Mouse (Mus musculus) hindbrain, embryonic 14.5 days (tissue): Measurements from ENCODE around the gene Myrf. TPM values are rescaled to one million over a fixed set of nuclear protein-coding genes. Genes with fewer than 3 reads are reported as not detected.
"Not testable (repeated sequence)": the region's sequence is repeated elsewhere in the genome, so short reads cannot be mapped to it uniquely, and the experiment has no call there.

Experiments
- ATAC-seq: fragments of 200-750 bp; cut with Nextera tagmentation; 2 replicates; pipeline ENCODE4 v1.8.0; 2017; ENCODE audit warnings: moderate number of reproducible peaks, mild to moderate bottlenecking, moderate TSS enrichment, moderate library complexity; ENCODE audit not compliant: low FRiP score
- DNase-seq: peaks from one replicate; pipeline ENCODE4 v3.0.0-alpha.2; 2015; ENCODE audit warnings: low spot score
- H3K27ac ChIP-seq: fragments of 300-500 bp; sonication (generic); 2 replicates; pipeline ENCODE4 v1.5.1; 2014; ENCODE audit warnings: mild to moderate bottlenecking, moderate library complexity
- H3K27me3 ChIP-seq: fragments of 300-500 bp; sonication (generic); 2 replicates; pipeline ENCODE4 v1.6.1; 2014; ENCODE audit warnings: mild to moderate bottlenecking, low read length, mixed read lengths; ENCODE audit not compliant: control insufficient read depth, insufficient read depth
- H3K36me3 ChIP-seq: fragments of 300-500 bp; sonication (generic); replicated peaks from 2 replicates; pipeline ENCODE4 v1.6.1; 2014; ENCODE audit not compliant: control insufficient read depth, insufficient read depth
- H3K4me1 ChIP-seq: fragments of 300-500 bp; sonication (generic); replicated peaks from 2 replicates; pipeline ENCODE4 v1.6.1; 2014; ENCODE audit warnings: antibody characterized with exemption, low read length, mixed read lengths; ENCODE audit not compliant: control insufficient read depth, insufficient read depth
- H3K4me2 ChIP-seq: fragments of 300-500 bp; sonication (generic); replicated peaks from 2 replicates; pipeline ENCODE4 v1.6.1; 2014; ENCODE audit warnings: mild to moderate bottlenecking, moderate library complexity
- H3K4me3 ChIP-seq: fragments of 300-500 bp; sonication (generic); replicated peaks from 2 replicates; pipeline ENCODE4 v1.5.1; 2014; ENCODE audit warnings: mild to moderate bottlenecking, low read length
- H3K9ac ChIP-seq: fragments of 300-500 bp; sonication (generic); 2 replicates; pipeline ENCODE4 v1.6.1; 2014
- H3K9me3 ChIP-seq: fragments of 300-500 bp; sonication (generic); 2 replicates; pipeline ENCODE4 v1.6.1; 2016; ENCODE audit warnings: low read length; ENCODE audit not compliant: control insufficient read depth
- WGBS: fragments of 180-500 bp; shearing (Covaris S2); extraction: QIAGEN DNeasy Blood & Tissue Kit; methylation state at CpG from one replicate; pipeline ENCODE4 v1.1.7; 2014; 5-methylcytosine and 5-hydroxymethylcytosine counted together
- microRNA-seq: library from miRNA; unstranded; fragments of <30 nt; microRNA quantifications from one replicate; pipeline ENCODE4, GENCODE M21; 2016
- polyA plus RNA-seq: library from polyadenylated mRNA; unstranded; fragments of >200 nt; fragmentation: Nextera tagmentation; extraction: Ambion mirVana; gene quantifications from 2 replicates; pipeline ENCODE4 v1.2.1, GENCODE M21; 2014

The Myrf gene
- polyA plus RNA-seq, 1 experiment from 2014 or later: 1.3 TPM

GRCm38 (mm10) chr19:10169692-10170330, 70.7 kb downstream of the Myrf start:
- DNase-seq, H3K9ac ChIP-seq: not testable (repeated sequence)
- 79% methylated on average over 3 of the region's 3 CpGs for WGBS

DNA sequence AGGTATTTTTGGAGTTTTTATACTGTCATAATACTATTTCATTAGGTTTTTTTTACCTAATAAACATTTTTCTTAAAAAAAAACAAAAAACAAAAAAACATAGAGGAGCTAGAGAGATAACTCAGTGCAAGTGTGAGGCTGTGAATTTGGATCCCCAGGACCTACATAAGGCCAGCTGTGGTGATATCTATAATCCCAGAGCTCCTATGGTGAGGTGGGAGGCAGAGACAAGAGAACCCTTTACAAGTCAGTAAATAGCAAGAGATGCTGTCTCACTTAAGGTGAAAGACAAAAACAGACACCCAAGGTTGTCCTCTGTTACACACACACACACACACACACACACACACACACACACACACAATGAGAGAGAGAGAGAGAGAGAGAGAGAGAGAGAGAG, 71.4 kb downstream of the Myrf start:
- no peak for DNase-seq
- no peaks in the 10 kb centered on the region for H3K36me3 ChIP-seq
- no peak overlapping the region for H3K4me3 ChIP-seq
- no peaks in the 10 kb centered on the region for H3K9me3 ChIP-seq
- H3K27me3 ChIP-seq: no peaks in the 10 kb centered on the region
- H3K9ac ChIP-seq: no peak overlapping the region
- ATAC-seq: no peak
- no peak overlapping the region for H3K27ac ChIP-seq
- H3K4me1 ChIP-seq: no peaks in the 10 kb centered on the region
- no peak overlapping the region for H3K4me2 ChIP-seq

More at GRCm38 (mm10) chr19:10169692-10170330, 70.7 kb downstream of the Myrf start:
- not testable (repeated sequence) for H3K27ac ChIP-seq, H3K9me3 ChIP-seq, H3K4me2 ChIP-seq, H3K4me1 ChIP-seq, H3K27me3 ChIP-seq, ATAC-seq, H3K4me3 ChIP-seq, H3K36me3 ChIP-seq

- no peak overlapping the region for H3K4me3 ChIP-seq
- H3K4me2 ChIP-seq: no peak overlapping the region
- H3K9ac ChIP-seq: no peak overlapping the region
- no peak for DNase-seq
- H3K27ac ChIP-seq: no peak overlapping the region
- no peaks in the 10 kb centered on the region for H3K4me1 ChIP-seq
- no peaks in the 10 kb centered on the region for H3K27me3 ChIP-seq
- 87% methylated on average over 3 of the region's 3 CpGs for WGBS
- H3K36me3 ChIP-seq: no peaks in the 10 kb centered on the region
- ATAC-seq: no peak
- no peaks in the 10 kb centered on the region for H3K9me3 ChIP-seq
Measured at GRCm38 (mm10) chr19:10168441-10168840, 72.1 kb downstream of the Myrf start.

- Histone ChIP-seq H3K4me3 (no peak overlapping the region), H3K9me3 (no peaks in the 10 kb centered on the region), H3K36me3 (no peaks in the 10 kb centered on the region), H3K27me3 (no peaks in the 10 kb centered on the region), H3K4me2 (no peak overlapping the region), H3K9ac (no peak overlapping the region), H3K4me1 (no peaks in the 10 kb centered on the region), H3K27ac (no peak overlapping the region)
- DNase-seq: no peak
- ATAC-seq: no peak
- 92% methylated on average over 1 of the region's 1 CpGs for WGBS
Measured at GRCm38 (mm10) chr19:10167951-10168350, 72.6 kb downstream of the Myrf start.

DNA sequence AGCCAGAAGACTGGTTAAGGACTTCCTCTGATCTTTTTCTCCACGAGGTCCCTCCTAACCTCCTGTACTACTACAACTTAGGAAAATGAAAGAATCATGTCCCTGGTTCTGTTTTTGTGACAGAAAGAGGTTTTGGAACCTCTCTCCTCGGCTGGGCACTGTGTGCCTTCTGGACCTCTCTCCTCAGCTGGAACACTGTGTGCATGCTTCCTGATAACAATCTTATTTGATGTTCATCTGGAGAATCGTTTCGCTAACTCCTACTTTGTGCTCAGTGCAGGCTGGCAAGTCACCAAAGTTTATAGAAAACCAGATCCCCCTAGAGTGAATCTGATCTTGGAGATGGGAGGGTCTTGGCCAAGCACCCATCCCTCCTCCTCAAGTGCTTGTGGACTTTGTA, 73.4 kb downstream of the Myrf start:
- Histone ChIP-seq H3K36me3 (no peaks in the 10 kb centered on the region), H3K4me3 (no peak overlapping the region), H3K27ac (no peak overlapping the region), H3K9me3 (no peaks in the 10 kb centered on the region), H3K4me2 (no peak overlapping the region), H3K4me1 (no peaks in the 10 kb centered on the region), H3K27me3 (no peaks in the 10 kb centered on the region), H3K9ac (no peak overlapping the region)
- ATAC-seq (no peak), DNase-seq (no peak)
- 90% methylated on average over 4 of the region's 4 CpGs for WGBS

DNA sequence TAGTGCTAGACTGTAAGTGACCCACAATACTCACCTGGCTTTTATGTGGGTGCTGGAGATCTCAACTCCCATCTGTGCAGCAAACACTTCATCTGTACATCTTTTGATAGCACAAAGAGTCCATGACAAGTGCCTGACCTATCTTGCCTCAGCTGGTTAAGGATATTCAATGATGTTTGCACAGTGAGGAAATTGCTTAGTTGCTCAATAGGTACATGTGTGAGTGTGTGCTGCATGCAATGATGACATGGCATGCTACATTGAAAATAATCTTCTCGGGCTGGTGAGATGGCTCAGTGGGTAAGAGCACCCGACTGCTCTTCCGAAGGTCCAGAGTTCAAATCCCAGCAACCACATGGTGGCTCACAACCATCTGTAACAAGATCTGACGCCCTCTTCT, 74.6 kb downstream of the Myrf start:
- not testable (repeated sequence) for H3K27ac ChIP-seq, H3K4me3 ChIP-seq, H3K27me3 ChIP-seq, DNase-seq, H3K9me3 ChIP-seq, H3K9ac ChIP-seq, H3K4me2 ChIP-seq, H3K36me3 ChIP-seq, H3K4me1 ChIP-seq, ATAC-seq
- 84% methylated on average over 4 of the region's 4 CpGs for WGBS

- no peaks in the 10 kb centered on the region for H3K36me3 ChIP-seq
Measured at GRCm38 (mm10) chr19:10163896-10164295, 76.7 kb downstream of the Myrf start.

More at GRCm38 (mm10) chr19:10163896-10164295, 76.7 kb downstream of the Myrf start:
- Histone ChIP-seq H3K27me3 (no peaks in the 10 kb centered on the region), H3K9me3 (no peaks in the 10 kb centered on the region), H3K27ac (no peak overlapping the region), H3K4me2 (no peak overlapping the region), H3K4me3 (no peak overlapping the region), H3K4me1 (no peaks in the 10 kb centered on the region), H3K9ac (no peak overlapping the region)
- ATAC-seq (no peak), DNase-seq (no peak)
- 89% methylated on average over 3 of the region's 3 CpGs for WGBS

Small RNA genes lying within 50 kb of the gene (microRNA-seq; reads per million reads assigned to microRNA genes)
- gene Mir6993: 1.8 reads per million, percentile 5 among the genes with 10 or more reads in this experiment

Other genes starting within 250 kb of the Myrf start
- gene Best1, start 239.1 kb downstream of the Myrf start, polyA plus RNA-seq: 2.3 and 2.6 TPM in 2 replicates
- 19.3 and 23.8 TPM in 2 replicates for gene Rab3il1, start 239.1 kb downstream of the Myrf start, polyA plus RNA-seq
- gene Fads3, start 199.2 kb downstream of the Myrf start, polyA plus RNA-seq: 24.7 and 25.7 TPM in 2 replicates
- 70.5 and 87.5 TPM in 2 replicates for gene Fads2, start 139.0 kb downstream of the Myrf start, polyA plus RNA-seq
- gene Fads1, start 57.9 kb downstream of the Myrf start, polyA plus RNA-seq: 148 and 156 TPM in 2 replicates
- gene Tmem258, start 36.7 kb downstream of the Myrf start, polyA plus RNA-seq: 324 and 357 TPM in 2 replicates
- gene Fen1, start 36.6 kb downstream of the Myrf start, polyA plus RNA-seq: 24.2 and 24.8 TPM in 2 replicates
- 9.9 and 10.2 TPM in 2 replicates for gene Dagla, start 64.1 kb upstream of the Myrf start, polyA plus RNA-seq
- gene Syt7, start 148.3 kb upstream of the Myrf start, polyA plus RNA-seq: 12.0 and 14.0 TPM in 2 replicates
- 1.5 and 1.6 TPM in 2 replicates for gene Lrrc10b, start 216.7 kb upstream of the Myrf start, polyA plus RNA-seq
- gene Ppp1r32, start 242.2 kb upstream of the Myrf start, polyA plus RNA-seq: 1.9 and 2.8 TPM in 2 replicates